Mouse (Mus musculus) liver, adult 2 months (tissue): Measurements from ENCODE around the gene Tpsg1.

Experiments used
- CTCF ChIP-seq: fragments of 200-500 bp; IDR thresholded peaks from 2 replicates; pipeline ENCODE4 v1.5.1; 2011; ENCODE audit warnings: low read depth, low read length, control low read depth
- POLR2A ChIP-seq: fragments of 200-500 bp; IDR thresholded peaks from 2 replicates; pipeline ENCODE4 v1.6.1; 2011; ENCODE audit warnings: low read length, control low read depth; ENCODE audit not compliant: insufficient read depth; ENCODE audit errors: extremely low read depth

GRCm38 (mm10) chr17:25407352-25407751 lies 38.3 kb downstream of the Tpsg1 start:
- TF ChIP-seq POLR2A = no peak
- no peak for TF ChIP-seq CTCF
